Mouse (Mus musculus): ENCODE data around the gene Ppp1r14c.
"Not testable (repeated sequence)": the region's sequence is repeated elsewhere in the genome, so short reads cannot be mapped to it uniquely, and the experiment has no call there.

Ppp1r14c gene

DNA sequence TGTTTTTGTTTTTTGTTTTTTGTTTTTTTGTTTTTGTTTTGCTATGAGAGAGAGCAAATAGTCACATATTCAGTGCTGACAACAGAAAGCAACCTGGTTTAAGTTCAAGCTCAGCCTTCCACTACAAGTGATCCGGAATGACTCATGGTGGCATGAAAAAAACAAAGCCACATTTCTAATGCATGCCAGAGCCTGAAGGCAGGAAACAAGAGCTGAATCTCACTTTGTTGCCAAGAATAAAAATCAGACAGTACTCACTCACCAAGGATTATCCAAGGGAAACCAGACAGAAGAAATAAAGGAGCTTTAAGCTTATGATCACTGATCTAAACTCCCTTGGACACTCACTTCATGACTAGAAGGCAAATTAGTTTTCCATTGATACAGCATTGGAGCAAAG is 110.8 kb downstream of the Ppp1r14c start:
- no peak for DNase-seq

DNA sequence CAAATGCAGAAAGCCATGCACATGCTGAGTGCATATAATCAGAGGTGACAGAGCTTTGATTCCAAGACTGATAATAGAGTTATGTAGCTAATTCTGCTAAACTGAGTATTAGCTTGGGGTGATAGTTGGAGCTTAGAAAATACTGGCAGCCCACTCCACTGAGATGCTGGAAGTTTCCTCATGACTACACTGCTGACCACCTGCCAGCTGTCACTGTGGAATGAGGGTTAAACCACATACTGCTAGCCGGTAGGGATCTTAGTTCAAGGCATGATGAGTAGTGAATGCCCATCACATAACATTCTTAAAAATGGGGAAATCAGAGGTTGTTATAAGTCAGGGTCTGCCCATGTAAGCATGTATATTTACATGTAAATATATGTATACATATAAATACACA is 113.9 kb downstream of the Ppp1r14c start:
- DNase-seq = no peak

DNA sequence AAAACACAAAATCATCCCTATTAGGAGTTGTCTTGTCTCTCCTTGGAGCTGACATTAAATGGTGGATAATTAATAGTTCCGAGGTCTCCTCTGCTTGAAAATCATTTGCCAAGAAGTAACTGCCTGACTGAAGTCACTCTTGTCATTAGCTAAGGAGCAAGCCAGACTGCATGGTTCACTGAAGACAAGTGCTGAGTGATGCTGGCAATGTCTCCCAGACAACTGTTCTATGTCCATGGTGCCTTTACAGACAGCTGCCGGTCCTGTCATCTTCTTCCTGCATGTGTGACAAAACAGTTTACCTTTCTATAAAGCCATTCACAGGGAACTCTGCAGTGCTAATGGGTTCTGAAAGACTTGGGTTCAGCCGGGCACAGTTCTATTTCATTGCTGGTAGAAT is 124.2 kb downstream of the Ppp1r14c start:
- DNase-seq = no peak

DNA sequence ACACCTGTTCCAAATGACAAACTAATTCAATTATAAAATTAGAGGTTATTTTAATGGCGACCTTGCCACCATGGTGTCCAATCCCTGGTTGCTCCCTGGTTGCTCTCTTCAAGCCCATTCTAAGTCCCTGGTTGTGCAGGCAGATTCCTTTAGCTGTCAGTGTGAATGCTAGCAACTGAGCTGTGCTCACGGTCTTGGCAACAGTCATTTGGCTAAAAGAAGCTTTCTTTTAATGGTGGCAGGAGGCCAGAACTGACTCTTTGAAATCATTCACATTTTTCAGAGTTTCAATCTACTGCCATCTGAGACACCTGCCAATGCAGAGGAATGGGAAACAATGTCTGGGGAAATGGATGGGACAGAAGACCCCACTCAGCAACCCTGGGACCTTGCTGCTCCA is 130.9 kb downstream of the Ppp1r14c start:
- DNase-seq = no peak

DNA sequence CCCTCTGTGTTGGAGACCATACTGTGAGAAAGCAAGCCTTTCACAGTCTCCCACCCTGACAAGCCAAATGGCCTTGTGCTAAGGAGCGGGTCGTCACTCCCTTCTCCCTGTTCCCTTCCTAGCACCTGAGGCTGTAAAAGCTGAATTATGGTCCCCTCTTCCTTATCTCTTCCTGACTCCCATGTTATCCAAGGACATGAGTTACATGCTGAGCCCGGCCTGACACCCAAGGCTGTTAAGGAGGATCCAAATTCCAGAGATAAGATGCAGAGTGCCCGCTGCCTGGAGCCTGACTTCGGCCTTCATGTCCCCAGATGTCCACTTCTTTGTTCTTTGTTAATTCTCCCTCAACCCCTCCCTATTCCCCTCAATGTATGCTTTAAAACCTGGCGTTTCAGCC is 135.0 kb downstream of the Ppp1r14c start:
- not testable (repeated sequence) for DNase-seq

DNA sequence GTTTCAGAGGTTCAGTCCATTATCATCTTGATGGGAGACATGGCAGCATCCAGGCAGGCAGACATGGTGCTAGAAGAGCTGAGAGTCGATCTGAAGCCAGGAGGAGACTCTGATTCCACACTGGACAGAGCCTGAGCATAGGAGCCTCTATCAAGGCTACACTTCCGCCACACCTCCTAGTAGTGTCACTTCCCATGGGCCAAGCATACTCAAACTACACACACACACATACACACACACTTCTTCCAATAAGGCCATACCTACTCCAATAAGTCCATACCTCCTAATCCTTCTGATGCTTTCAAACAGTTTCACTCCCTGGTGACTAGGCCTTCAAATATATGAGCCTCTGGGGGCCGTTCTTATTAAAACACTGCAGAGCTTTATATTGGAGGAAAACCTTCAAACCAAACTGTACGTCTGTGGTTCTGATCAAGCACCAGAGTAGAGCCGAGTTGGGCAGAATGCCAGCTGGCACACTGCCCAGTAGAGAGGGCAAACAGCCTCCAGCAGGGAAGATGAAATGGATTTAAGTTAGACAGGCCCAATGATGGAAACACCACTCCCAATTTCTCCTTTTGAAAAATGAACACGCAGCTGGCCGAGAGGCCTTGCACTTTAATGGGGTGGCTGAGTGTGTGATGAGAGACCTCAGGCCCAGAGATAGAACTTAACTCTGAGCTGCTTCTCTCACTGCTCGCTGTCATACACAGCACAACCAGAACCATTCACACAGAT is 141.8 kb downstream of the Ppp1r14c start:
- no peak for DNase-seq

DNA sequence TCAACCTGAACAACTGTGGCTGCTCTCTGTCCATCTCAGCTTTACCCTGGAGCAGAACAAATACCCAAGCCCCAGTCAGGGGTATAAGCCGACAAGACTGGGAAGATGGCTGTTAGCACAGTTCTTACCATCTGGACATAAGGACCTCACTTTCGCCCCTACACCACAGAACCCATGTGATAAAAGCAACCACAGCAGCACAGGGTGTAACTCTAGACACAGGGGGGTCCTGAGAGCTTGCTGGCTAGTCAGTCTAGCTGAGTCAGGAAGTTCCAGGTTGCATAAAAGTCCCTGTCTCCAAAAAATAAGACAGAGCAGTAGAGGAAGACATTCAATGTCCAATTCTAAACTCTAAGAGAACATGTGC is 142.3 kb downstream of the Ppp1r14c start:
- DNase-seq = no peak

DNA sequence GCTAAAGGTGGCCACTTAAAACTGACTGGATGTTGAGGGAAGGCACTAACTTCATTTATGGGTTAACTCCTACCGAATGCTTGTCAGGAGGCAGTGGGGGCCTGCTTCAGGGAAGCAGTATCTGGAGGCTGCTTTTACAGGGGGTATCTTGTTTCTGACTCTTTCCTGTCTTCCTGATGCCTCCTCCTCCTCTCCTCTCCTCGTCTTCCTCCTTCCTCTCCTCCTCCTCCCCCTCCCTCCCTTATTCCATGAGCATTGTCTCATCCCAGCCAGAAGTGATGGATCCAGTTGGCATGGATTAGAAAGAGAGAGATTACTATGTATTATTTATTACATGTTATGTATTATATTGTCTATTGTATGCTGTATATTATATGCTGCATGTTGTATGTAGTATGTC is 142.9 kb downstream of the Ppp1r14c start:
- DNase-seq = no peak

DNA sequence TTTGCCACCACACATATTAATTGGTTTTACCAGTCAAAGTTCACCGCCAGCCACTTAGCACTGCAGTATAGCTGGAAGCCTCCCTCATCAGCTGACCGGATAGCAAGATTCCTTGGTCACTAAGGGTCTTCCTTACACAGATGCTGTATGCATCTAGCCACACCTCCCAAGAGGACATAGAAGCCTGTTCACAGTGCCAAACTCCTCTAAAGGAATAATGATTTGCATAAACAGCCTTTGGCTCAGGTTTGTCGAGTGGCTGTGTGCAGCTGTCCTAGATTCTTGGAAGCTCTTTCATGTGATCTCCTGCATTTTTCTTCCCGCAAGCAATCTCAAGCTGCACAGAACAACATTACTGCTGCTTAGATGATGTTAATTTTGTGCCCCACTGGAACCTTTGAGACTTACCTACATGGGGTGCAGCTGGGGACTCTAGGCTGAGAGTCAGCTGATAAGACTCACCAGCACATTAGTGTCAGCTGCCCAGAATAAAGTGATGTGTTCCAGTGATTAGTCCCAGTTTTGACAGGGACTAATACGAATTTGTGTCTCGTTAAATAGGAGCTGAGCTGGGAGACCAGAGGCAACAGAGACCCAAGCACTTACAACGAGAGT is 143.9 kb downstream of the Ppp1r14c start:
- DNase-seq = no peak

DNA sequence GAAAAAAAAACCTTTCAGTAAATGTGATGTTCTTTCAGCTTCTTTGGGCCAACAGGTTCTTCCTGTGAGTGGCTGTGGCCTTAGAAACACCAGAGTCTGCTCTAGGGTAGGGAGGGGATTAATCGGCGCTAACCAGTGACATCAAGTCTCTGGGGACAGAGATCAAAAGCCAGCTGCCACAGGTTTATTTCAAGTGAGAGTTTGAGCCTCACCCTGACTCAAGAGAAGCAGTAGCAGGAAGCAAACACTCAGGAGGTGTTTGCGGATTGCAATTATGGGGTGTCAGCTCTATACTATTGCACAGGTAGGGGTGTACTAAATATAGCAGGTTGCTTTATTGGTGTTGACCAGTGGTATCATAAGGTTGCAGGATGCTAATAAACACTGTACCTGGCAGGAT is 144.6 kb downstream of the Ppp1r14c start:
- no peak for DNase-seq

DNA sequence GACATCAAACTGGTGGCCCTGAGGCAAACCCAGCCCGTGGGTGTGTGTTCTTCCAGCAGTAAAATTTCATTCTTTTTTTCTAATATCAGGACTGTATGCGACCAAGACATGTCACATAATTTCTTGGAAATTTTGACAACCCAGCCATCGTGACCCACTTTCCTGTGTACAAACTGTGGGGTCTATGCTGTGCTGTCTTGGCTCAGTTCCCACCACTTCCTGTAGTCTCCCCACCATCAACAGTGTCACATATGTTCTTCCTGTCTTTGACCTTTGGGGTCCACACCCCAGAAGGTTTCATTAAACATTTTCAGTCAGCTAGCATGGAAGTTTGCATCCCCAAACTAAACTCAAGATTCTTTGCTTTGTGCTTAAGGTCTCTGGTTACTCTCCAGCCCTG is 145.5 kb downstream of the Ppp1r14c start:
- no peak for DNase-seq

DNA sequence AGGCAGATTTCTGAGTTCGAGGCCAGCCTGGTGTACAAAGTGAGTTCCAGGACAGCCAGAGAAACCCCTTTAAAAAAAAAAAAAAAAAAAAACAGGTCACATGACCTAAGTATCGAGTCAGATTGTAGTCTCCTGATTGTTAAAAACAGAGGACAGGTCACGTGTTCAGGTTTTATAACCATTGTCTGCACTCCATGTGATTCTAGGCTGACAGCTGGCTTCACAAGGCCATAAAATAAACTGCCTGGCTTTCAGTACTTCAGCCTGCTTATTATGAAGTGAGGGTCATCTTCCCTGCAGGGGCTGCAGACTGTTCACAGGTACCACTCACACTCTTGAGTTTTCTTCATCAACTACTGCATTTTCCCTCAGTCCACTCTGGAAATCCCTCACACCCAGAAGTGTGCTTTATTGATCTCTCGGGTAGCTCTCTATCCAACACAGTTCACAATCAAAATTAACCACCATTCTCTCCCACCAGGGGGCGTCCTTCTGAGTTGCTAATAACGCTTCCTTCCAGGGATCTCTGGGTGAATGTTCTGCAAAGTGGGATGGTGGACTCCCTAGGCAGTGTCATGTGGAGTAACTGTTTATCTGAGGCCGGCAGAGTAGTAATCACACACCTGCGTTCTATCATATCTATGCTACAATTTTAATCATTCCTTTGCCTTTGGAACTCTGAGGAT is 146.9 kb downstream of the Ppp1r14c start:
- no peak for DNase-seq

DNA sequence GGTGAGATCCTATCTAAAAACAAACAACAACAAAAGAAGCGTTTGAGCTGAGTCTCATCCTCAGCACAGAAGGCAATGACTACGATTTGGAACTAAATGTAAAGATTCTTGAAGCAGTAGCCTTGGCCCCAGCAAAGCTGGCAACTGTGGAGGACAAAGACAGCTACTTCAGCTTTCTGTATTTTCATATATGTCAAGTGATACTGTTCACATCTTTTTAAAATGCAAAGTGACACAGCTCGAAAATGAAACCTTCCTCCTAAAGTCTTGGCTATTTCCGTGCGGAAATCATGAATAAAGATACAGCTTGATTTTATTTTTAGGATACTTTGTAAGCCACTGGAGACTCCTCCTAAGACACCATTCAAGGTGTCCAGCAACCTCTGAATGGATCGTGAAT is 148.1 kb downstream of the Ppp1r14c start:
- no peak for DNase-seq

Data from cerebellum, adult 9-11 months (tissue).